Mouse (Mus musculus) megakaryocyte, adult 5-6 weeks (primary cell): ENCODE measurements at regions not wholly inside any gene's neighbourhood (a gene's known extent, or its start where the extent isn't known, plus 50 kb on each side); places are given as distances from the start of the nearest gene placed in this dataset.
"Not testable (repeated sequence)": the region's sequence is repeated elsewhere in the genome, so short reads cannot be mapped to it uniquely, and the experiment has no call there.

Source experiments
- ATAC-seq: 2 replicates; pipeline ENCODE4 v1.8.0; 2016; ENCODE audit warnings: mild to moderate bottlenecking, inconsistent platforms; ENCODE audit not compliant: poor library complexity, severe bottlenecking

DNA sequence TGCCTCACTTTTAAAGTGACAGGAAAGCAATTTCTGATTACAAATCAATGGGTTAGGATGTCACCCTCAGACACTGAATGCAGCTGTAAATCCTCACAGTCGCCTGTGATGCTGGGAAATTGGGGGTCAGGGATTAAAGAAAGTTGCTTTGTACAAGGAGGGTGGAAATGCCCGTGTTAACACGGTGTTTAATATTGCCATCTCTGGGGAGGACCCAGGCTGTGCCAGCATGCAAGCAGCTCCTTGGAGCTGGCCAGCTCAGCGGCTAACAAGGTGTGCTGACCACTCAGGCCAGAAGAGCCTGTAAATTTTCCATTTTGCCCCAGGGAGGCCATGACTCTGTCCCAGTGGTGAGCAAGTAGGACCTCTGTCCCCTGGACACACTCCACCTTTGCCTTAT is 522.5 kb upstream of the Sall1 start:
- ATAC-seq = no peak

DNA sequence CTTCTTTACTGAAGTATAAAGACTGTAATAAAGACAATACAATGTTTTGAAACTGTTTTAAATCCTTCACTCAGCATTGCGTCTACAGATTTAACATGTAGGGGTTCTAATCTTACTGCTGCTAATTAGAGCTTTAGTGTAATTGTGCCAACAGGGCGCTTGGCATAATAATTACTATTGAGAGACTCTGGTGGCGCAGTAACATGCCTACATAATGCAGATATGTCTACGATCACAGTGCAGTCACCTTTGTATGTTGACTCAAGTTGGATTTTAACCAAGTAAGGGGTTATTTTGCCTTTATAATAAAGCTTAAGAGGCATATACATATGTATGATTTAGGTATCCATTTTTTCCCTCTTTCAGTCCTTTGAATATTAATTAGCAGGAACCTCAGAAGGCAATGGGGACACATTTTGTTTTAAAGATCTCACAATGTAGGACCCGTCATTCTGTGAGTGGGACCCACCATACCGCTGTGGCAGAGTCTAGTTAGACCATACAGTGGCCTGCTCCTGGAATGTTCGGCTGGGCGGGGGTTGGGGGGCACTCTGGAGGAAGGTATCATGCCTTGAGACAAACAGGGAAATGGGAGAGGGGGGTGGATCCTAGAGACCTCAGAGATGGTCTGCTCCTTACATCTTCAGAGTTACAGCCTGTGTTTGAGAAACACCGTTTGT is 521.3 kb upstream of the Sall1 start:
- no peak for ATAC-seq

DNA sequence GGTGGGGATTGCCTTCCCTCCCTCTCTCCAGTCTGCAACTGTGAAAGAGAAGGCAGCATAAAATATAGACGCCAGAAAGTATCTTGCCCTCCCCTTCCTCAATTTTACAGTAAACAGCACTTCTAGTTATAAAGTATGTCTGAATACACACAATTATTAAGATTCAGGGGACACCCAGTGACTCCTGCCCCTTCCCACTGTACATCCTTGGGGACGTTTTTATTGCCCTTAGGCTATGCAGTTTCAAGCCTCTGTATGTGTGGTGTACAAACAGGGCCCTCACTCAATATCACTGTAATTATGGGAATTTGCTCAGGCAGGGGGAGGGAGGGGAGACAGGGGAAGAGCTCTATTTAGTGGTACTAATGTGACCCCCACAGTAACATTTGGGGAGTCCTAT is 519.6 kb upstream of the Sall1 start:
- no peak for ATAC-seq

DNA sequence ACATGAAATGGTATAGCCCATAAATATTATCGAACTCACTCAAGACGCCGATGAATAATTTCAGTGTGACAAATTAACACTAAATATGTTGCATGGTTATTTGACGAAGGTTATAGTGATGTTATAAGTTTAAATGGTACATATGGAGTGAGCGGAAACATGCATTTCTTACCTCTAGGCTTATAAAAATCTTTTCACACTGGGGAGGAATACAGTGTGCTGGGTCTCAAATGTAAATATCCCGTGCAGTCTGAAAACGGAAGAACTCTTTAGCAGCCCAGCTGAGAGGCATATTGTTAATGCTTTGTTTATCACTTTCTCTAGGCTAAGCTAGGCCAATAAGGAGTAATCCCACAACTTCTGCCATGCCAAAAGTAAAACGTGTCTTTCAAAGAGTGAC is 518.6 kb upstream of the Sall1 start:
- ATAC-seq = no peak

GRCm38 (mm10) chr8:89541231-89541630 is 497.3 kb upstream of the Sall1 start:
- ATAC-seq = no peak

GRCm38 (mm10) chr8:89534605-89535004 is 490.6 kb upstream of the Sall1 start:
- ATAC-seq = no peak

DNA sequence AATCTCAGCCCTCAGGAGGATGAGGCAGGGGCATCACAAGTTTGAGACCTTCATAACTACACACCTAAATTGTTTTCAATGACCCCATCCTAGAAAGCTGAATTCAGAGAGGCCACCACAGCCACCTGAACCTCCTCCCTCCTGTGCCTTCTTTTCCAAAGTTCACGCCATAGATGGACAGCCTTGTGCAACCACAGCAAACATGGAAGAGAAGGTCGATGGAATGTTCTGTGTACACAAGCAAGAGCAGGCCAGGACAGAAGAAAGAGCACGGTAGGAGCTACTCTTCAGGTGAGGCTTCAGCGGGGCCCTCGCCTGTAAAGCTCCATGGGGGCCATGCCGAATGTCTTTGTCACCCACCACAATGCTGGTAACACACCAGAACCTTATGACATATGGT is 481.1 kb upstream of the Sall1 start:
- ATAC-seq = no peak

DNA sequence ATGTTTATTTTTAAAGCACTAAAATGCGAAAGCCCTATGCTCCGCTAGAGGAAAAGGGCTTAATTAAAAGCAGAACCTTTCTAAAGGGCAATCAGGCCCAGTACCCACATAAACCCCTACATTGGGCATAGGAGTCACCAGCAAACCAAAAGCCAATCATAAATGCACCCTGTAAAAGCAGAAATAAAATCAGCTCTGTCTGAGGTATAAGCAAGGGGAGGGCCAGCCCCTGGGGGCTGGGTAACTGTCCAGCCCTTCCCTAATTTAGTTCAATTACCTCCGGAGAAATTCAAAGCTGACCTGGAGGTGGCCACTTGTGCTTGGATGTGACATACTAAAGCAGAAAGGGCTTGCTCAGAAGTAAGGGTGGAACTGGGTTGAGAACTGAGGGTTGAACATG is 479.4 kb upstream of the Sall1 start:
- no peak for ATAC-seq

DNA sequence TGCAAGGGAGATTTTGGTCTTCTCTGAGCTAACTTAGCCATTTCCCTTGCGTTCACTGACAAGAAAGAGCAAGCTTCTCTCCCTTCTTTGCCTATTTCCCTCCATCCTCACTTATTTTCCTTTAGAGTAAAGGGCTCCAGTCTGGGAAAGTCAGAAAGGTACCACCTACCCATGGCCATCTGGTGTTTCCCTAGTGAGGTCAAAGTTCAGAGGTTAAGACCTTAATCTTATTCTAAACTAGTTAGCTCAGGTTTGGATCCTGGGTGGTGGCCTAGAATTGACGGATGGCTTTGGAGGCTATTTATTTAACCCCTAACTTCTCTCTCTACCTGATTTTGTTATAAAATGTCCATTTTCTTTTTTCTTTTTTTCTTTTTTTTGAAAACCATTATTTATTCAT is 472.6 kb upstream of the Sall1 start:
- no peak for ATAC-seq

- ATAC-seq = no peak
Observed at GRCm38 (mm10) chr8:89514270-89514669, 470.3 kb upstream of the Sall1 start.

DNA sequence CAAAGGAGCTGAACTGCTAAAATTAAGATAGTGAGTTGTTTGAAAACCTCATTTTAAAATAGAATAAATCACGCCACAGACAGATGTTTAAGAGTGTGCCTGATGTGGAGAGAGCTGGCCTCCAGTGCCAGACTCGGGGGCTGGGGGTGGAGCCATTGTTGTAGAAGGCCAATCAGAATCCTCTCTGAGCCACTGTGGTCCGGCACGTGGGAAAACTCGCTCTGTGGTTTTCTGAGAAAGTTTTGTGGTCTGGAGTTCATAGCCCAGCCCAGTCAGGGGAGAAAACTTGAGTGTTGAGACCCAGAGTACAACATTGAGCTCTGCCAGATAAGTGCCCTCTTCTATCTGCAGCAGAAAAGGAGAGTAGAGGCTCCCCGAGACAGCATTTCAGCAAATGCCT is 463.7 kb upstream of the Sall1 start:
- no peak for ATAC-seq

GRCm38 (mm10) chr8:89503545-89504234 is 459.7 kb upstream of the Sall1 start:
- ATAC-seq = no peak

DNA sequence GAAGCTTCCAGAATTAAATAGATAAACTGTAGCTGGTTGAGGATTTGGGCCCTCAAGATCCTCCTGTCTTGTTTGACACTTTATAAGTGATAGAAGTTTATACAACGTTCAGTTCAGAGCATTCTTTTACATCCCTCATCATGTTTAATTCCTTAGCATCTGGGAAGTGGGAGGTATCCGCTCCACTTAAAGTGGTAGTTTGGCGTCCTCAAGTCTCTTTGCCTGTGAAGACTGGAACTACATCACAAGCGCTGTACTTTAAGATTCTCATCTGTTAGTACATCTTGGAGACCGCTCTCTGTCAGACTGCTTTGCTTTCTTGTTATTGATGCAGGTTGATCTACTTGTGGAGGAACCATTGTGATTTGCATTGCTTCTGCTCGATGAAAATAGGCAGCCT is 459.1 kb upstream of the Sall1 start:
- no peak for ATAC-seq

GRCm38 (mm10) chr8:89501756-89502155 is 457.8 kb upstream of the Sall1 start:
- no peak for ATAC-seq

DNA sequence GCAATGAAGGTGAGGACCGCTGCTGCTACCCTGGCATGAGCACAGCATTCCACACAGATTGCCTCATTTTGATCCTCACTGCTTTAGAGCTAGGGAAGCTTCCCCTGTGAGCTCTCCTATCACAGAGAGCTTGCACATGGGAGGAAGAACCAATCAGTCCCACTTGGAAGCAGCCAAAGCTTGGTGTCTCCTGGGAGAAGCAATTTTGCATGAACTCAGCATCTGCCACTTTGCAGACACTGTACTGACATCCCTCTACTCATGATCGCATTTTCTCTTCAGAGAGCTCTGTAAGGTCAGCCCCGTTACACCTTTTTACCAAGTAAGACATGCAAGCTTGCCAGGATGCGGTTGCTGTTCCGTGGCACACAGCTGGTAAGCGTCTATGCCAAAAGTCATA is 455.9 kb upstream of the Sall1 start:
- ATAC-seq = no peak

- ATAC-seq = no peak
Observed at GRCm38 (mm10) chr8:89498088-89498695, 454.2 kb upstream of the Sall1 start.

- ATAC-seq = no peak
Observed at GRCm38 (mm10) chr8:89492336-89492735, 448.4 kb upstream of the Sall1 start.

GRCm38 (mm10) chr8:89482481-89482880 is 438.5 kb upstream of the Sall1 start:
- ATAC-seq = not testable (repeated sequence)

DNA sequence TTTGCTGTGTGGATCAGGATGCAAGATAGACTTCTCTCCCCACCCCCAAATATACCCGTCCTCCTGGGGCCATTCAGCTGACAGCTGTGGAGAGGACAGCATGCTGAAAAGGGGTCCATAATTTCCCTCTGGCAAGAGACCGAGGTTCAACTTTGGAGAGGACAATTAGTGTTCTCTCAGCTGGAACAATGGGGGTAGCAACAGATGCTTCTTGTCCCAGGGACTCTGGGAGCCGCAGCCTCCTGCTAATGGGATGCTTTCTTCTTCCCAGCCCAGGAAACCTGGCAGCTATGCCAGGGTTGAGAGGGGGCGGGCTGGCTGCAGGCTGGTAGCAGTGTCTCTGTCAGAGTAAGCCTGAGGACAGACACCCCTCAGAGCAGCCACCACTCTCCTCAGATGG is 433.0 kb upstream of the Sall1 start:
- no peak for ATAC-seq

- ATAC-seq = no peak
Observed at GRCm38 (mm10) chr8:89471116-89471515, 427.2 kb upstream of the Sall1 start.

- no peak for ATAC-seq
Observed at GRCm38 (mm10) chr8:89468782-89469220, 424.8 kb upstream of the Sall1 start.

DNA sequence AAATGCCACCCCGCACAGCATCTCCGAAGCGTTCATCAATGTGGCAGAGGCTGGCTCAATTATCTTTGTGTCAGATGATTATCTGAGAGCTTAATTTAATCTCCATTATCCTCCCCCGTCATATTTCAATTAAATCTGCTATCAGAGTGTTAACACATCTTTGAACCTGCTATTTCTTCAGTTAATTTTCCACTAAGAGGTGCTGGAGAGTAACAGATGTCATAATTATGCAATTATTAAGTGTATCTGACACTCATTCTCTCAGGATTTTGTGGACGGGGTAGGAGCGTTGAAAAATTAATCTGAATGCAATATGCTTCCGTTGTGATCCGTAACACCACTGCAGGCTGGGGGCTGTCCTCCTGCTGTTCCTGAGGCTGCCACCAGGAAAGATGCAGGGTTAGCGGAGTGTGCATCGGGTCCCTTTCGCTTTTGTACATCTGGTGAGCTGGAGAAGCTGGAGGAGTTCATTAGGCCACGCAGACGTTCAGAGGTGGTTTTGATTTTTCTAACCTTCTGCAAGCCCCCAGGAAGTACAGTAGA is 421.3 kb upstream of the Sall1 start:
- no peak for ATAC-seq
